Mouse (Mus musculus) kidney, adult 9 months (tissue): ENCODE measurements around the gene Hecw1.

Experiments
- DNase-seq: peaks from one replicate; pipeline ENCODE4 v3.0.0; 2022

Gene Hecw1

GRCm38 (mm10) chr13:14522906-14523269 is at the start of gene Hecw1:
Gene Hecw1, minus strand, starts transcription at chr13:14523228.
- no peak for DNase-seq

- DNase-seq, result no peak
Measured at GRCm38 (mm10) chr13:14561336-14561735, 38.3 kb upstream of the Hecw1 start.

- DNase-seq, result no peak
Measured at GRCm38 (mm10) chr13:14552628-14553027, 29.6 kb upstream of the Hecw1 start.

GRCm38 (mm10) chr13:14542860-14543259 is 19.8 kb upstream of the Hecw1 start:
- DNase-seq, result no peak

- DNase-seq, result no peak
Measured at GRCm38 (mm10) chr13:14522128-14522905, 711 bp downstream of the Hecw1 start.

GRCm38 (mm10) chr13:14521746-14522127 is 1.3 kb downstream of the Hecw1 start:
- DNase-seq, result no peak

GRCm38 (mm10) chr13:14519605-14520004 is 3.4 kb downstream of the Hecw1 start:
- no peak for DNase-seq

GRCm38 (mm10) chr13:14517478-14517877 is 5.5 kb downstream of the Hecw1 start:
- no peak for DNase-seq

- DNase-seq, result no peak
Measured at GRCm38 (mm10) chr13:14515106-14515505, 7.9 kb downstream of the Hecw1 start.

- no peak for DNase-seq
Measured at GRCm38 (mm10) chr13:14513934-14514333, 9.1 kb downstream of the Hecw1 start.

GRCm38 (mm10) chr13:14506765-14507164 is 16.3 kb downstream of the Hecw1 start:
- no peak for DNase-seq

GRCm38 (mm10) chr13:14500251-14500650 is 22.8 kb downstream of the Hecw1 start:
- no peak for DNase-seq

- DNase-seq, result no peak
Measured at GRCm38 (mm10) chr13:14498780-14499179, 24.2 kb downstream of the Hecw1 start.

- DNase-seq, result no peak
Measured at GRCm38 (mm10) chr13:14496954-14497353, 26.1 kb downstream of the Hecw1 start.

GRCm38 (mm10) chr13:14487812-14488211 is 35.2 kb downstream of the Hecw1 start:
- no peak for DNase-seq

- DNase-seq, result no peak
Measured at GRCm38 (mm10) chr13:14471121-14471520, 51.9 kb downstream of the Hecw1 start.

- no peak for DNase-seq
Measured at GRCm38 (mm10) chr13:14467517-14467916, 55.5 kb downstream of the Hecw1 start.

GRCm38 (mm10) chr13:14461036-14461435 is 62.0 kb downstream of the Hecw1 start:
- DNase-seq, result no peak

- DNase-seq, result no peak
Measured at GRCm38 (mm10) chr13:14457043-14457442, 66.0 kb downstream of the Hecw1 start.

- DNase-seq, result no peak
Measured at GRCm38 (mm10) chr13:14439540-14439939, 83.5 kb downstream of the Hecw1 start.

- no peak for DNase-seq
Measured at GRCm38 (mm10) chr13:14428845-14429553, 94.0 kb downstream of the Hecw1 start.

- DNase-seq, result no peak
Measured at GRCm38 (mm10) chr13:14424836-14425235, 98.2 kb downstream of the Hecw1 start.

GRCm38 (mm10) chr13:14413405-14413804 is 109.6 kb downstream of the Hecw1 start:
- no peak for DNase-seq

GRCm38 (mm10) chr13:14374470-14374869 is 148.6 kb downstream of the Hecw1 start:
- DNase-seq, result no peak
